Mouse (Mus musculus): ENCODE results near the gene Soga1.

Gene Soga1

DNA sequence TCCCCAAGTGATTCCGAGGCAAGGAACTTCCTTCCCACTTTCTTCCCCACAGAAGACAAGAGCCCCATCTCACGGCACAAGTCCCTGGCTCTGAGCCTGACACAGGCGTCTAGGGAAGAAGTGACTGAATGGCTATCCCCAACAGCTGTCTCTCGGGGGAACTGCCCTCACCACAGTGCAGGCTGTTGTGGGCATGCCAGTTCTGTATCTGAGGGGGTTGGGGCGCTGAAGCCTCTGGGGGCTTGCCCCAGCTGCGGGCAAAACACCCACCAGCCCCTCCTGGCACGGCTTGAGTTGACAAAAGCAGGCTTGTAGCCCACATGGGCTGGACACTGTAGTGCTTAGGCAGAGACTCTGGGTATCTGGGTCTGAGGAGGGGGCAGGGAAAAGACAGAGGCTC, 14.9 kb downstream of the Soga1 start:
- intact Hi-C loops (cut with DNase I): no loop called here

GRCm38 (mm10) chr2:157063241-157063700, 15.8 kb downstream of the Soga1 start:
- intact Hi-C loops (cut with DNase I): no loop called here

- intact Hi-C loops (cut with DNase I): no loop called here
These were observed 18.3 kb downstream of the Soga1 start for GRCm38 (mm10) chr2:157060557-157061305.

DNA sequence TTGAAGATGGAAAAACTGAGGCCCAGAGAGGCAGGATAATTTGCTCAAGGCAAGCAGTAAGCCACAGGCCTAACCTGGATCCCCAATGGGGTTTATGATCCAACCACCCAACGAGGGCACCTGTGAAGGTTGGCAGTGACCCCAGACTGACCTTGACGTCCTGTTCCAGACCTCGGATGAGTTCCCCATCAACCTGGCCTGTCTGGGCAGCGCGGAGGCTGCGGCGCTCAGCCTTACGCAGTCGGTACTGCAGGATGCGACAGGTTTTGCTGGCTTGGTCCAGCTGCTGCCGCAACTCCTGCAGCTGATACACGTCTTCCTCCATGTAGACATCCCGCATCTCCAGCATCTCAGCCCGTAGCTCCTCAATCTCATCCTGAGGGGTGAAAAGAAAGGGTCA, 19.0 kb downstream of the Soga1 start:
- intact Hi-C loops (cut with DNase I): no loop called here

DNA sequence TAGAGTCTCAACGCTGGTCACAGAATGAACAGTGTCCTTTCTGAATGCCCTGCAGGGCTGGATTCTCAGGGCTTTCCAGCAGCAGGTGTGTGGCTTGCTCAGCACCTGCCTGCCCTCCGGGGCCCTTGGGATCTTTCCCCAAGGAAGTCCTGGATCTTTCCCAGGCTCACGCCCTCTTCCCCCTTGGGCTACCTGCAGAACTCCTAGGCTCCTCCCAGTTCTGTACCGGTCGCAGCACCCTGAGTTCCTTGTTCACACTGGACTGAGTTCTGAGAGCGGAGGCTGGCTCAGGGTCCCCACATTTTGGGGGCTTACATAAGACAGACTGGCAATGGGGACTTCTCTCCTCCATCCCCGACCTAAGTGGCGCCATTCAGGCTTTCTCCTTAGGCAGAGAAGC, 19.9 kb downstream of the Soga1 start:
- intact Hi-C loops (cut with DNase I): no loop called here

DNA sequence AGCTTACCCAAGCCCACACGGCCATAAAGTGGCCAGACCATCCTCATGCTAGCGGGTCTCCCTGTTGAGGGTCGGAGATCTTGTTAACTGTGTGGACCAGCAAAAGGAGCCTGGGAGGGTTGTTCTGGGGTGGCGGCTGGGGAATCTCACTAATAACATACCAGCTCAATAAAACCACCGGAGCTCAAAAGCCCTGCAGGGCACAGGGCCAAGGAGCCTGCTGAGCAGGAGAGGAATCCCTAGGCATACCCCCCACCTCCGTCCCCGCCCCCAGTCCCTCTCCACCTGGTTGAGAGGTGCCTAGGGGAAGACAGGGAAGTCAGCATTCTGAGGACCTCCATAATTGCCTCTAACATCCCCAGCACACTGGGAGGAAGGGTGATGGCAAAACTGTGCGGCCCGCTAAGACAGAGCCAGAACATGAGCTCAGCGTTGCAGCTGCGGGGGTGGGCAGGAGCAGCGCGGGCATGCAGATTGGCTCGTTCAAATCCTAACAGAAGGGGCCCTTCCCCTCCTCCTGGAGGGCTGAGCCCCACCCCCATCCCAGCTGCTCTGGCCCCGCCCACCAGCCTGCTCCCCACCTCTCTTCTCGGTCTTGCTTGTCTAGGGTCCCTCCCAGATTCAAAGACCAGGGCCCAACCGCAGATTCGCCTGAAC, 20.6 kb downstream of the Soga1 start:
- intact Hi-C loops (cut with DNase I): no loop called here

DNA sequence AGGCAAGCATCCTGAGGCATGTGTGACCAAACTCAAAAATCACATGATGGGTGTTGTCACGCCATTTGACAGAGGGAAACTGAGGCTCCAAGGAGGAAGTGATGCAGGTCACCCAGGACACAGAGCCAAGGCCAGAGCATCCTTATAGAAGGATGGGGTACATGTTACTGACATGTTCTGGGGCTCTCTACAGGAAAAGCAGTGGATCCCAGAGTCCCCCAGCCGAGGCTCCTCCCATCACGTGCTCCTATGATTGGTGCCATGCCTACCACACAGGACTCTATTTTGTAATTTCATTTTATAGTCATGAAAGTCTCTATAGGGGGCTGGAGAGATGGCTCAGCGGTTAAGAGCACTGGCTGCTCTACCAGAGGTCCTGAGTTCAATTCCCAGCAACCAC, 21.3 kb downstream of the Soga1 start:
- intact Hi-C loops (cut with DNase I): no loop called here

DNA sequence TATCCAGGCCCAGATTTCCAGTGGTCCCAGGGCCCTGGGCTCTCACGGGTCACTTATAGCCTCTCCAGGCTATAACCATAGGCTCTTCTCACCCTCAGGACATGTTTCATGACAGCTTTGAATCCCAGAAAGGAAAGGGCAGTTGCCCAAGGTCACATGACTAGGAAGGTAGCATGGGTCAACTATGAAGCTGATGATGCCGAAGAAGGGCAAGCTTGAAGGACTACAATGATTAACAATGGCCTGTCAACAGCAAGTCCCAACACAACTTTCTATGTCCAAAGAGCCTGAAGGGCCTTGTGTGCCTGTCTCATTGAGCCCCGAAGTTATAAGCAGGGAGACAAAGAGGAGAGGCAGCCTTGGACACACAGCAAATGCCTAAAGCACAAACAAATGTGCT, 21.9 kb downstream of the Soga1 start:
- intact Hi-C loops (cut with DNase I): no loop called here

- intact Hi-C loops (cut with DNase I): no loop called here
These were observed 23.3 kb downstream of the Soga1 start for GRCm38 (mm10) chr2:157055721-157056120.

DNA sequence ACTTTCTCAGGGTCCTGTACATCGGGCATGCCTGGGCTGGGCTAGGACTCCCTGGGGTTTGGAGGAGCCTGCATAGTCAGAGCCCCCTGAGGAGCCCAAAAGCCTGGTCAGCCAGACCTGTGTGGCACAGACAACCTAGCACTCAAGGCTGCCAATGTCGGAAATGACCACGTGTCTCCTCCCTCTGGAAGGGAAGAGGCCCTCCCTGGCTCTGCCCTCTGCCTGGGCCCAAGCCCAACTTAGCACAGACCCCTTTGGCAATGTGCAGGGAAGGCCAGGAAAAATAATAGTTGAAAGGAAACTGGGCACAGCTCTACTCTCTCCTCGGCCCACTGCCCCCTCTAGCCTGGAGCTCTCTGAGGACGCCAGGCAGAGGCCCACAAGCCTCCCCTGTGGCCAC, 24.2 kb downstream of the Soga1 start:
- intact Hi-C loops (cut with DNase I): no loop called here

GRCm38 (mm10) chr2:157054297-157054696, 24.8 kb downstream of the Soga1 start:
- intact Hi-C loops (cut with DNase I): no loop called here

GRCm38 (mm10) chr2:157053787-157054186, 25.3 kb downstream of the Soga1 start:
- intact Hi-C loops (cut with DNase I): no loop called here

- intact Hi-C loops (cut with DNase I): no loop called here
These were observed 25.9 kb downstream of the Soga1 start for GRCm38 (mm10) chr2:157053124-157053523.

DNA sequence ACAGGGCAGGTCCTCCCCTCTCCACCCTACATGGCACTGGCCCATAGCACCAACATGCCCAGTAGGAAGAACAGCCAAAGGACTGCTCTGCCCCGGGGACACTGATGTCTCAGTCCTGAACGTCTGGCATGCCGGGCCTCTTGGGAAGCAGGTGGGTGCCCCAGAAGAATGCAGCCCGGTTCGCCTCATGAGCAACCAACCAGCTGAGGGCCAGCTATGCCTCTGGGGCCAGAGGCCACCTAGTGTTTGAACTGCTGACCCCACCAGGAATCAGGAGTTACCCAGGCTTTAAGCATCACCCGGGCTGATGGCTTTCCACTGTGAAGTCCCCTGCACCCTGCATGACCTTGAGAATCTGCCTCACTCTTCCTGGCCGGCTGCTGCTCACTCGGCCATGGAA, 26.6 kb downstream of the Soga1 start:
- intact Hi-C loops (cut with DNase I): no loop called here

GRCm38 (mm10) chr2:157049831-157050243, 29.2 kb downstream of the Soga1 start:
- intact Hi-C loops (cut with DNase I): no loop called here

DNA sequence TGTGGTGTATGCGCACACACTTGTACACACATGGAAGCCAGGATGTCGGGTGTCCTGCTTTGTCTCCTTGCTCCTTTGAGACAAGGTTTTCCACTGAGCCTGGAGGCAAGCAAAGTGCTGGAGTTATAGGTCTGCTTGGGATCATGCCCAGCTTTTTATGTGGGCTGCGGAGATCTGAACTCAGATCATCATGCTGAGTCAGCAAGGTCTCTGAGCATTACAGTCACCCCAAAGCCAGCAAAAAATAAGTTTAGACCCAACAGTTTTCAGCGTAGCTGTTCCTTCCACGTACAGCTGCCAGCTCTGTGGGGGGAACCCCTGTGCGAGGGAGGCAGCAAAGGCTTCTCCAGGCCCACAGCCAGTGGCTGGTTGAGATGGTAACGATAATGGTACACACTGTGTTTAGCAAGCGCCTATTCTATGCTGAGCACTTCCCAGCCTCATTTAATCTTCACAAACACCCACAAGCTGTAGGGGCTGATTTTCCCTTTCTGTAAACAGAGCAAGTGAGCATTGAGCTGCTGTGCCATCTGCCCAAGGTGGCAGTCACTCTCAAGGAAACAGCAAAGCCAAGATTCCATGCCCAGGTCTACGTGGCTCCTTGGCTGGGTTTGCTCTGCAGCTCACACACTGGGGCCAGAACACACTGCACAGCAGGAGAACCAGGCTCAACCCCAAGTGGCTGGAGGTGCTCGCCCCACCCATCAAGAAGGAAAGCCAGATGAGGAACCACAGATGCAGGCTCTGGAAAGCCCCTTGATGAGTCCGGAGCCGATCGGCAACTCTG, 30.5 kb downstream of the Soga1 start:
- intact Hi-C loops (cut with DNase I): no loop called here

GRCm38 (mm10) chr2:157046956-157047355, 32.1 kb downstream of the Soga1 start:
- intact Hi-C loops (cut with DNase I): no loop called here

- intact Hi-C loops (cut with DNase I): no loop called here
These were observed 33.1 kb downstream of the Soga1 start for GRCm38 (mm10) chr2:157045932-157046331.

DNA sequence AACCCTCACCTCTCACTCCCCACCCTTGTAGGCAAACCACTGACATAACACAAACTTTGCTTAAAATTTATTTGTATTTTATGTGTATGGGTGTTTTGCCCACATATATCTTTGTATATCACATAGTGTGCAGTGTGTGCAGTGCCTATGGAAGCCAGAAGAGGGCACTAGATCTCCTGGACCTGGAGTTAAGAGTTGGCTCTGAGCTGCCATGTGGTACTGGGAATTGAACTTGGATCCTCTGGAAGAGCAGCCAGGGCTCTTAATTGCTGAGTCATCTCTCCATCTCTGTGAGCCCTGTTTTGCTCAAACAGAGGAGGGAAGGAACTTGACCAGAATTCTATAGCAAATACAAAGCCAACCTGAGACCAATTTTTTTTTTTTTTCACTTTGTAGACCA, 35.1 kb downstream of the Soga1 start:
- intact Hi-C loops (cut with DNase I): loop anchor here (5.0 kb wide), 1 partner anchor 38 kb away; no protein-coding TSS in a partner anchor

GRCm38 (mm10) chr2:157043556-157043955, 35.5 kb downstream of the Soga1 start:
- intact Hi-C loops (cut with DNase I): loop anchor here (5.0 kb wide), 1 partner anchor 39 kb away; no protein-coding TSS in a partner anchor

DNA sequence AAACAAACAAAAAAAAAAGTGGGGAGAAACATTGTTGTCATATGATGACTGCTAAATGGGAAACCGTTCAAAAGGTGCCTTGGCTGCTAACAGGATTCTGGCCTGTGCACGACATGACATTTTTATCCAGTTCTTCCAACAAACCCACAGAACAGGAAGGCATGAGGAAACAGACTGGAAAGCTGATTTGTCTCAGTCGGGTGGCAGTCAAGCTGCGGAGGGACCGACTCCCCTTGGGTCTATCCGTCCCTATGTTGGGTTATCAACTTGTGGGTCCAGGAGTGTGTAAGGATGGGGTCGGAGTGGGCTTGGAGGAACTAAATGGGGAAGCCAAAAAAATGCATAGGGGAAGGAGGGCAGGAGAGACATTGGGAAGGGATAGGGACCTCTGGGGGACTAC, 37.6 kb downstream of the Soga1 start:
- intact Hi-C loops (cut with DNase I): loop anchor here (5.0 kb wide), 1 partner anchor 41 kb away; no protein-coding TSS in a partner anchor

DNA sequence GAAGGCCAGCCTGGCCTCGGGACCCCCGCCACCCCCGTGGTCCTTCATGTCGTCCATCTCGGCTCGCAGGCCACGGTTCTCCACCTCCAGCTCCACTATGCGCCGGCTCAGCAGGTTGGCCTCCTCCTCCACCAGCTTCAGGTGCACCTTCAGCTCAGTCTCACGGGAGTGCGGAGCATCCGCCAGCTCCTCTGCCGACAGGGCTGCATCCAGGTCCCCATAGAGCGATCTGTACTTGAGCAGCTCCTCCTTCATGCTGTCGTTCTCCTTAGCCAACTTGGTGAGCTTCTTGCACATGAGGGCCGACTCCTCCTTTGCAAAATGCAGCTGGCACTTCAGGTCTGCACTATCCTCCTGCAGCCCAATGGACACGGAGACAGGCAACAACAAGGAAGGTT, 38.4 kb downstream of the Soga1 start:
- intact Hi-C loops (cut with DNase I): loop anchor here (5.0 kb wide), 1 partner anchor 42 kb away; no protein-coding TSS in a partner anchor
